Mouse (Mus musculus): ENCODE data around the gene Fbxo21. TPM values are rescaled to one million over a fixed set of nuclear protein-coding genes. Genes with fewer than 3 reads are reported as not detected.

The Fbxo21 gene
- total RNA-seq, 1 experiment from 2014 or later, result 27.3 TPM

- ATAC-seq (replicated peaks in 1 of 2; ENCODE audit: insufficient read depth in 1 of 2, low FRiP score in 2 of 2, low TSS enrichment in 1 of 2, low read depth in 1 of 2, poor library complexity in 2 of 2, severe bottlenecking in 2 of 2), result no peak
Measured at GRCm38 (mm10) chr5:118031059-118031458, 54.5 kb downstream of the Fbxo21 start.

- ATAC-seq (replicated peaks in 1 of 2; ENCODE audit: insufficient read depth in 1 of 2, low FRiP score in 2 of 2, low TSS enrichment in 1 of 2, low read depth in 1 of 2, poor library complexity in 2 of 2, severe bottlenecking in 2 of 2), result no peak
Measured at GRCm38 (mm10) chr5:118031508-118031907, 55.0 kb downstream of the Fbxo21 start.

- no peak for ATAC-seq (replicated peaks in 1 of 2; ENCODE audit: insufficient read depth in 1 of 2, low FRiP score in 2 of 2, low TSS enrichment in 1 of 2, low read depth in 1 of 2, poor library complexity in 2 of 2, severe bottlenecking in 2 of 2)
Measured at GRCm38 (mm10) chr5:118033328-118033727, 56.8 kb downstream of the Fbxo21 start.

GRCm38 (mm10) chr5:118033740-118034139 is 57.2 kb downstream of the Fbxo21 start:
- ATAC-seq (replicated peaks in 1 of 2; ENCODE audit: insufficient read depth in 1 of 2, low FRiP score in 2 of 2, low TSS enrichment in 1 of 2, low read depth in 1 of 2, poor library complexity in 2 of 2, severe bottlenecking in 2 of 2), result no peak

GRCm38 (mm10) chr5:118034632-118035031 is 58.1 kb downstream of the Fbxo21 start:
- no peak for ATAC-seq (replicated peaks in 1 of 2; ENCODE audit: insufficient read depth in 1 of 2, low FRiP score in 2 of 2, low TSS enrichment in 1 of 2, low read depth in 1 of 2, poor library complexity in 2 of 2, severe bottlenecking in 2 of 2)

- ATAC-seq (replicated peaks in 1 of 2; ENCODE audit: insufficient read depth in 1 of 2, low FRiP score in 2 of 2, low TSS enrichment in 1 of 2, low read depth in 1 of 2, poor library complexity in 2 of 2, severe bottlenecking in 2 of 2), result no peak
Measured at GRCm38 (mm10) chr5:118035786-118036185, 59.3 kb downstream of the Fbxo21 start.

GRCm38 (mm10) chr5:118036888-118037797 is 60.6 kb downstream of the Fbxo21 start:
- ATAC-seq (replicated peaks in 1 of 2; ENCODE audit: insufficient read depth in 1 of 2, low FRiP score in 2 of 2, low TSS enrichment in 1 of 2, low read depth in 1 of 2, poor library complexity in 2 of 2, severe bottlenecking in 2 of 2), result 0 out of 4 replicates have a peak, but pooled peaks of 1 of the 2 experiments have one; percentile 20

- ATAC-seq (replicated peaks in 1 of 2; ENCODE audit: insufficient read depth in 1 of 2, low FRiP score in 2 of 2, low TSS enrichment in 1 of 2, low read depth in 1 of 2, poor library complexity in 2 of 2, severe bottlenecking in 2 of 2), result peak; percentile 81 to 92
Measured at GRCm38 (mm10) chr5:118037798-118038484, 61.4 kb downstream of the Fbxo21 start.

- ATAC-seq (replicated peaks in 1 of 2; ENCODE audit: insufficient read depth in 1 of 2, low FRiP score in 2 of 2, low TSS enrichment in 1 of 2, low read depth in 1 of 2, poor library complexity in 2 of 2, severe bottlenecking in 2 of 2), result no peak
Measured at GRCm38 (mm10) chr5:118039241-118039668, 62.7 kb downstream of the Fbxo21 start.

GRCm38 (mm10) chr5:118042599-118042998 is 66.1 kb downstream of the Fbxo21 start:
- no peak for ATAC-seq (replicated peaks in 1 of 2; ENCODE audit: insufficient read depth in 1 of 2, low FRiP score in 2 of 2, low TSS enrichment in 1 of 2, low read depth in 1 of 2, poor library complexity in 2 of 2, severe bottlenecking in 2 of 2)

GRCm38 (mm10) chr5:118043761-118044160 is 67.2 kb downstream of the Fbxo21 start:
- no peak for ATAC-seq (replicated peaks in 1 of 2; ENCODE audit: insufficient read depth in 1 of 2, low FRiP score in 2 of 2, low TSS enrichment in 1 of 2, low read depth in 1 of 2, poor library complexity in 2 of 2, severe bottlenecking in 2 of 2)

GRCm38 (mm10) chr5:118044907-118045306 is 68.4 kb downstream of the Fbxo21 start:
- ATAC-seq (replicated peaks in 1 of 2; ENCODE audit: insufficient read depth in 1 of 2, low FRiP score in 2 of 2, low TSS enrichment in 1 of 2, low read depth in 1 of 2, poor library complexity in 2 of 2, severe bottlenecking in 2 of 2), result no peak

- no peak for ATAC-seq (replicated peaks in 1 of 2; ENCODE audit: insufficient read depth in 1 of 2, low FRiP score in 2 of 2, low TSS enrichment in 1 of 2, low read depth in 1 of 2, poor library complexity in 2 of 2, severe bottlenecking in 2 of 2)
Measured at GRCm38 (mm10) chr5:118045385-118045784, 68.9 kb downstream of the Fbxo21 start.

GRCm38 (mm10) chr5:118047091-118047757 is 70.7 kb downstream of the Fbxo21 start:
- no peak for ATAC-seq (replicated peaks in 1 of 2; ENCODE audit: insufficient read depth in 1 of 2, low FRiP score in 2 of 2, low TSS enrichment in 1 of 2, low read depth in 1 of 2, poor library complexity in 2 of 2, severe bottlenecking in 2 of 2)

GRCm38 (mm10) chr5:118048412-118048811 is 71.9 kb downstream of the Fbxo21 start:
- peak; percentile 77 to 87 for ATAC-seq (replicated peaks in 1 of 2; ENCODE audit: insufficient read depth in 1 of 2, low FRiP score in 2 of 2, low TSS enrichment in 1 of 2, low read depth in 1 of 2, poor library complexity in 2 of 2, severe bottlenecking in 2 of 2)

- peak; percentile 62 to 63 for ATAC-seq (replicated peaks in 1 of 2; ENCODE audit: insufficient read depth in 1 of 2, low FRiP score in 2 of 2, low TSS enrichment in 1 of 2, low read depth in 1 of 2, poor library complexity in 2 of 2, severe bottlenecking in 2 of 2)
Measured at GRCm38 (mm10) chr5:118048928-118049327, 72.4 kb downstream of the Fbxo21 start.

- no peak for ATAC-seq (replicated peaks in 1 of 2; ENCODE audit: insufficient read depth in 1 of 2, low FRiP score in 2 of 2, low TSS enrichment in 1 of 2, low read depth in 1 of 2, poor library complexity in 2 of 2, severe bottlenecking in 2 of 2)
Measured at GRCm38 (mm10) chr5:118050743-118051142, 74.2 kb downstream of the Fbxo21 start.

All from hematopoietic stem cell, adult 5-6 weeks (primary cell).